Mouse (Mus musculus) forebrain, embryonic 13.5 days (tissue): ENCODE data around the gene Bsg. TPM values are rescaled to one million over a fixed set of nuclear protein-coding genes. Genes with fewer than 3 reads are reported as not detected.
A peak's percentile ranks its signal among the peaks of the same experiment; 100 is the strongest.

ENCODE experiments used
- ATAC-seq: fragments of 200-750 bp; cut with Nextera tagmentation; 2 replicates; pipeline ENCODE4 v1.8.0; 2017
- H3K27ac ChIP-seq: fragments of 300-500 bp; sonication (generic); 2 replicates; pipeline ENCODE4 v1.5.1; 2015; ENCODE audit warnings: inconsistent platforms, mild to moderate bottlenecking, moderate library complexity
- H3K27me3 ChIP-seq: fragments of 300-500 bp; sonication (generic); 2 replicates; pipeline ENCODE4 v1.6.1; 2015; ENCODE audit warnings: mild to moderate bottlenecking, inconsistent platforms
- H3K36me3 ChIP-seq: fragments of 300-500 bp; sonication (generic); 2 replicates; pipeline ENCODE4 v1.6.1; 2015; ENCODE audit warnings: mild to moderate bottlenecking, inconsistent platforms; ENCODE audit not compliant: poor library complexity, severe bottlenecking
- H3K4me1 ChIP-seq: fragments of 300-500 bp; sonication (generic); 2 replicates; pipeline ENCODE4 v1.6.1; 2015; ENCODE audit warnings: inconsistent platforms
- H3K4me2 ChIP-seq: fragments of 300-500 bp; sonication (generic); 2 replicates; pipeline ENCODE4 v1.6.1; 2015; ENCODE audit warnings: inconsistent platforms, mild to moderate bottlenecking, moderate library complexity
- H3K4me3 ChIP-seq: fragments of 300-500 bp; sonication (generic); 2 replicates; pipeline ENCODE4 v1.5.1; 2015; ENCODE audit warnings: mild to moderate bottlenecking, inconsistent platforms
- H3K9ac ChIP-seq: fragments of 300-500 bp; sonication (generic); 2 replicates; pipeline ENCODE4 v1.6.1; 2015; ENCODE audit warnings: mild to moderate bottlenecking, inconsistent platforms
- H3K9me3 ChIP-seq: fragments of 300-500 bp; sonication (generic); replicated peaks from 2 replicates; pipeline ENCODE4 v1.6.1; 2016; ENCODE audit warnings: inconsistent platforms
- WGBS: fragments of 180-500 bp; shearing (Covaris S2); methylation state at CpG from one replicate; pipeline ENCODE4 v1.1.7; 2015; 5-methylcytosine and 5-hydroxymethylcytosine counted together
- polyA plus RNA-seq: library from polyadenylated mRNA; unstranded; fragments of >200 nt; fragmentation: Nextera tagmentation; extraction: Ambion mirVana; gene quantifications from 2 replicates; pipeline ENCODE4 v1.2.1, GENCODE M21; 2015

Bsg gene
- polyA plus RNA-seq, 1 experiment from 2014 or later: 489 TPM

DNA sequence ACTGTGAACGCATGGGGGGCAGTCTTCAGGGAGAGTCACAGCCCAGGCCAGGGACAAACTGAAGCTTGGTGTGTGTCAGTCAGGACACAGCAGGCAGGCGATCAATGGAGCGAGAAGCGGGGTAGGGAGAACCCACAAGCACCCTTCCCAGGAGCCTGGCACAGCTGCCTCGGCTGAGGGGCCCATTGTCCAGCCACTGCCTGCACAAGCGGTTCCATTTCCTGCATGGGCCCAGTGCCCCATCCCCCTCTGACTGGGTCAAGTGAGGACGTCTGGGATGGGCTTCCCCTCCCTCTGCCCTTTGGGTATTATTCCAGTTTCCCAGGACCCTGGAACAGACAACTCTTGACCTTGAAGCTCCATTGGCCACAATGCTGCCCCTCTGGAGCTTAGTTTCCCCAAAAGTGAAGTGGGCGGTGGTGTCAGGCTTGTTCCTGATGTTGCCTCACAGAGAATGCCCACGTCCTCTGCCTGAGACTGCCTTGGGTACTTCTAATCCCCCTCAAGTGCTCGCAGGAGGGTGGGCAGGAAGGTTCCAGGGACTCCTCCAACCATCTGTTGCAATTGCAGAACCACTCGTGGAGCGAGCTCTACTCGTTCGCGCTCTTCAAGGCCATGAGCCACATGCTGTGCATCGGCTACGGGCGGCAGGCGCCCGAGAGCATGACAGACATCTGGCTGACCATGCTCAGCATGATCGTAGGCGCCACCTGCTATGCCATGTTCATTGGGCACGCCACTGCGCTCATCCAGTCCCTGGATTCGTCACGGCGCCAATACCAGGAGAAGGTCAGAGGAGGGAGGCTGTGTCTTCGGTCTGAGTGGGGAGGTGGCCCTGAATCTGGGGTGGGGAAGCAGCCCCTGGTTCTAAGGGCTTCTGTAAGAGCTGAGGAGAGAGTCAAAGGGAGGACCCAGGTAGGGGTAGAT lies 24.3 kb downstream of the Bsg start:
- Histone ChIP-seq H3K4me3 (no peak overlapping the region), H3K9ac (no peak overlapping the region), H3K36me3 (peaks cover 10% of the 10 kb centered on the region), H3K27me3 (no peaks in the 10 kb centered on the region), H3K4me2 (no peak overlapping the region), H3K4me1 (0 out of 2 replicates have a peak, but pooled peaks cover 5% of the 10 kb centered on the region), H3K27ac (no peak overlapping the region), H3K9me3 (no peaks in the 10 kb centered on the region)
- WGBS: 75% methylated on average over 28 of the region's 28 CpGs
- ATAC-seq: no peak

DNA sequence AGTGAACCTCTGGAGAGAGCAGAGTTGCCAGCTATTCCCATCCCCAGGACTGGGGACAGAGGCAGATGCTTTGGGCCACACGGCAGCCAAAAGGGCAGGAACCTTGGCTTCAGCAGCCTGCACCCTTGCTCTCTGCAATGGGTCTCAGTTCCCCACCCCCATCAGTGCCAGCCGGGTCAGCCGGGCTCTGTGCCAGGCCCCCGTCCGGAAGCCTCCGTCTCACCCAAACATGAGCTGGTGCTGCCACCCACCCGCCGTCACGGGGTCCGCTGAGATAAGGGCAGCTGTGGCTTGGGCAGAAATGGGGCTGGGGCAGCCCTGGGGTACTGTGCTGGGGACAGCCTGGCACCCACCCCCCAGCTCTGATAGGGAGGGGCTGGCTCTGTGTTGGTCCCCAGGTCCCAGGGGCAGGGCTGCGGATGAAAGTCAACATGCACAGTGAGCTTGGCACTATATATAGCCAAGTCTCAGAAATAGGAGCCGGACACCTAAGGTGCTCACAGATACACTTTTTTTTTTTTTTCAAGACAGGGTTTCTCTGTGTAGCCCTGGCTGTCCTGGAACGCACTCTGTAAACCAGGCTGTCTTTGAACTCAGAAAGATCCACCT lies 25.2 kb downstream of the Bsg start:
- WGBS: 84% methylated on average over 13 of the region's 13 CpGs
- Histone ChIP-seq H3K4me1 (0 out of 2 replicates have a peak, but pooled peaks cover 5% of the 10 kb centered on the region), H3K4me2 (no peak overlapping the region), H3K9me3 (no peaks in the 10 kb centered on the region), H3K27ac (no peak overlapping the region), H3K9ac (no peak overlapping the region), H3K27me3 (no peaks in the 10 kb centered on the region), H3K36me3 (peaks cover 18% of the 10 kb centered on the region), H3K4me3 (no peak overlapping the region)
- ATAC-seq: 0 out of 2 replicates have a peak, but pooled peaks have one; percentile 31

DNA sequence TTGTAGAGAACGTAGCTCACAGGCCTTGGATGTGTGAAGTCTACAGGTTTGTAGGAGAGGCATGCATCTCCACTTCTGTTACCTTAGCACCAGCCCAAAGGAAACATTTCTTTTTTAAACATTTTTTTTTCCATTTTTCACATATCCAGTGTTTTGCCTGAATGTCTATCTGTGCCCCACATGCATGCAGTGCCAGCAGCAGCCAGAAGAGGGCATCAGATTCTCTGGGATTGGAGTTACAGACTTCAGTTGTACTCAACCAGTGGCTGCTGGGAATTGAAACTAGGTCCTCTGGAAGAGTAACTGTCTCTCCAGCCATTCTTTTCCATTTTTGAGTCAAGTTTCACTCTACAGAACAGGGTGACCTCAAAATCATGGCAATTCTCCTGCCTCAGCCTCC lies 28.2 kb downstream of the Bsg start:
- Histone ChIP-seq H3K4me1 (0 out of 2 replicates have a peak, but pooled peaks cover 8% of the 10 kb centered on the region), H3K9me3 (0 out of 2 replicates have a peak, but pooled peaks cover 2% of the 10 kb centered on the region), H3K27ac (no peak overlapping the region), H3K36me3 (peaks cover 49% of the 10 kb centered on the region), H3K9ac (no peak overlapping the region), H3K4me3 (no peak overlapping the region), H3K4me2 (no peak overlapping the region), H3K27me3 (peaks cover 19% of the 10 kb centered on the region)
- 87% methylated on average over 1 of the region's 1 CpGs for WGBS
- no peak for ATAC-seq

DNA sequence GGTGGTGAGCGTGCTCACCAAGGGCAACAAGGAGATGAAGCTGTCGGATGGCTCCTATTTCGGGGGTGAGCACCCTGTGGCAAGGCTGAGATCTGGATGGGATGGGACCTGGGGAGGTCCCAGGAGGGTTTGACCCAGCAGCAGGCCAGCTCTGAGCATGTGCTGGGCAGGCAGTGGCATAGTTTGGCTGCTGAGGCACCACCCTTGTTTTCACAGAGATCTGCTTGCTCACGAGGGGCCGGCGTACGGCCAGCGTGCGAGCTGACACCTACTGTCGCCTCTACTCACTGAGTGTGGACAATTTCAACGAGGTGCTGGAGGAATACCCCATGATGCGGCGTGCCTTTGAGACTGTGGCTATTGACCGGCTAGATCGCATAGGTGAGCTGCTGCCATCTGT lies 29.6 kb downstream of the Bsg start:
- peaks cover 19% of the 10 kb centered on the region for H3K27me3 ChIP-seq
- peaks cover 13% of the 10 kb centered on the region for H3K9me3 ChIP-seq
- H3K4me1 ChIP-seq: 0 out of 2 replicates have a peak, but pooled peaks cover 8% of the 10 kb centered on the region
- ATAC-seq: no peak
- H3K36me3 ChIP-seq: peaks cover 62% of the 10 kb centered on the region
- no peak overlapping the region for H3K4me3 ChIP-seq
- H3K9ac ChIP-seq: no peak overlapping the region
- H3K27ac ChIP-seq: no peak overlapping the region
- H3K4me2 ChIP-seq: no peak overlapping the region
- WGBS: 97% methylated on average over 15 of the region's 15 CpGs

DNA sequence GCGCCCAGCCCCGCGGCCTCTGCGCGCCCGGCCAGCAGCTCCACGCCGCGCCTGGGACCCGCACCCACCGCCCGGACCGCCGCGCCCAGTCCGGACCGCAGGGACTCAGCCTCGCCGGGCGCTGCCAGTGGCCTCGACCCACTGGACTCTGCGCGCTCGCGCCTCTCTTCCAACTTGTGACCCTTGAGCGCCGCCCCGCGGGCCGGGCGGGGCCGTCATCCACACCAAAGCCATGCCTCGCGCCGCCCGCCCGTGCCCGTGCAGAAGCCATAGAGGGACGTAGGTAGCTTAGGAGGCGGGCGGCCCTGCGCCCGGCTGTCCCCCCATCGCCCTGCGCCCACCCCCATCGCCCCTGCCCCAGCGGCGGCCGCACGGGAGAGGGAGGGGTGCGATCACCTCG lies 31.1 kb downstream of the Bsg start:
- peaks cover 77% of the 10 kb centered on the region for H3K36me3 ChIP-seq
- peaks cover 28% of the 10 kb centered on the region for H3K9me3 ChIP-seq
- H3K27me3 ChIP-seq: peaks cover 19% of the 10 kb centered on the region
- H3K27ac ChIP-seq: no peak overlapping the region
- 29% methylated on average over 48 of the region's 52 CpGs for WGBS
- H3K4me3 ChIP-seq: no peak overlapping the region
- 0 out of 2 replicates have a peak overlapping the region, but pooled peaks have one; percentile 5 for H3K4me2 ChIP-seq
- ATAC-seq: no peak
- H3K4me1 ChIP-seq: 0 out of 2 replicates have a peak, but pooled peaks cover 3% of the 10 kb centered on the region
- no peak overlapping the region for H3K9ac ChIP-seq

DNA sequence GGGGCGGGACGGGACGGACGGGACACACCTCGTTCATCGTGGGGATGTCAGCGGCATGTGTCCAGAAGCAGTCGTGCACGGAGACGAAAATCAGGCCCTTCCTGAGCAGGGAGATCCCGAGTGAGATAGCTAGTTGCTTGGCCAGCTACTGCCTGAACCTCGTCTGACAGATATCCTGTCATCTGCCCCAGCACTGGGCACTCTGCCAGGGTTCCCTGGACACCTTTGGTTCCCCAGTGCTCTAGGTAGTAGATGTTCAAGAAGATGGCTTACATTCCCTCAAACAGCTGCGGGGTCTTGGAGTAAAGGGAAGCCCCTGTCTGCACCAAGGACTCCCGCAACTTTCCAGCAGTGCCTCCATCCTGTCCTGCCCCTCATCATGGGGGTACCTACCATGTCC lies 32.4 kb downstream of the Bsg start:
- Histone ChIP-seq H3K9ac (no peak overlapping the region), H3K27me3 (peaks cover 19% of the 10 kb centered on the region), H3K4me2 (no peak overlapping the region), H3K9me3 (peaks cover 32% of the 10 kb centered on the region), H3K4me3 (no peak overlapping the region), H3K36me3 (peaks cover 91% of the 10 kb centered on the region), H3K4me1 (0 out of 2 replicates have a peak, but pooled peaks cover 3% of the 10 kb centered on the region), H3K27ac (no peak overlapping the region)
- no peak for ATAC-seq
- 93% methylated on average over 14 of the region's 14 CpGs for WGBS

DNA sequence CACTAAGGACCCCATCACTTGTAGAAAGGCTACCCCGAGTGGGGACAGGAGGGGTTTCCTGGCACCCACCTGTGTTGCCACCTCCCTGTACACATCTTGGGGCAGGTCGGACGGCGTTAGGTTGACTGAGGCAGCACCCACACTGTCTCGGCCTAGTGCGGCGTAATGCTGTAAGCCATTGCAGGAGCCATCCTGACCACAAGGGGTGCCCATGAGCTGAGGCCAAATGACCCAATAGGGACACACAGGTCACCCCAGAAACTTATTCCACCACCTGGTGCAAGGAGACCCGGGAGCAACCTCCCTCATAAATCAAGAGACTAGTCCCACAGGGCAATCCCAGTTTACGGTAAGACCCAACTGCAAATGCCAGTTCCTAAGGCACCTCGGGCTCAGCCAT lies 34.0 kb downstream of the Bsg start:
- Histone ChIP-seq H3K4me2 (no peak overlapping the region), H3K9ac (no peak overlapping the region), H3K9me3 (peaks cover 32% of the 10 kb centered on the region), H3K4me1 (0 out of 2 replicates have a peak, but pooled peaks cover 3% of the 10 kb centered on the region), H3K4me3 (no peak overlapping the region), H3K27me3 (peaks cover 19% of the 10 kb centered on the region), H3K27ac (no peak overlapping the region), H3K36me3 (peaks cover 98% of the 10 kb centered on the region)
- WGBS: 85% methylated on average over 10 of the region's 10 CpGs
- no peak for ATAC-seq

DNA sequence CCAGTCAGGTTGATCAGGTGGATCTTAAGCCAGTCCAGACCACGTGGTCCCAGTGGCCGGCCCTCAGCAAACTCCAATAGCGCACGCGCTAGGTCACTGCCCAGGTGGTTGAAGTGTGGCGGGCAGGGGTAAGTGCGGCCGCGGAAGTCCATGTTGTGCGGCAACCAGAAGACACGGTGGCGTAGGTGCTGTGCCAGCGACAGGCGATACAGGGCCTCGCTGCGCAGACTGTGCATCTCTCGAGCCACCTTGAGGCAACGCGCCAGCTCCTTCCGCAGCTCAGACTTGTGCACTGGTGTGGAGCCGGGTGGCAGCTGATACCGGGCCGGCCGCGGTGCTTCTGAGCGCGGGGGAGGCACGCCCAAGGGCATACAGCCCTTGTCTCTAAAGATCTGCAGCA lies 34.9 kb downstream of the Bsg start:
- WGBS: 96% methylated on average over 28 of the region's 28 CpGs
- H3K4me3 ChIP-seq: no peak overlapping the region
- peaks cover 32% of the 10 kb centered on the region for H3K9me3 ChIP-seq
- 0 out of 2 replicates have a peak, but pooled peaks cover 3% of the 10 kb centered on the region for H3K4me1 ChIP-seq
- ATAC-seq: no peak
- H3K27me3 ChIP-seq: peaks cover 19% of the 10 kb centered on the region
- peaks cover 98% of the 10 kb centered on the region for H3K36me3 ChIP-seq
- no peak overlapping the region for H3K27ac ChIP-seq
- H3K4me2 ChIP-seq: no peak overlapping the region
- no peak overlapping the region for H3K9ac ChIP-seq

DNA sequence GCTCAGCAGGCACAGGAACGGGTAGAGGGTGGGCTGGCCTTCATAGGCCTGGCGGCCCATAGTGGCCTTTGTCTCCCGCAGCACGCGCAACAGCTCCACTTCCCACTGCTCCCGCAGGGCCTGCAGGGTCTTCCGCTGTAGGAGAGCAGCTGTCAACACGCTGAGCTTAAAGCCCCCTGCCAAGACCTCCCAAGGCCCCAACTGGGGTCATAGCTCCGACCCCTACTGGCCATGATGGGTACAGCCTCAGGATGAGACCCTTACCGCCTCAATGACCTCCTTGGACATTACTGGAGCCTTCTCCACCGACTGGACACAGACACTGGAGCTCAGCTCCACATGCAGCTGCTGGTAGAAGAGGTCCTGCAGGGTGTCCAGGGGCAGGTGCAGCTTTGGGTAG lies 36.6 kb downstream of the Bsg start:
- Histone ChIP-seq H3K4me2 (no peak overlapping the region), H3K9me3 (peaks cover 29% of the 10 kb centered on the region), H3K27me3 (peaks cover 7% of the 10 kb centered on the region), H3K4me3 (no peak overlapping the region), H3K9ac (no peak overlapping the region), H3K4me1 (peaks cover 8% of the 10 kb centered on the region), H3K36me3 (peaks cover 87% of the 10 kb centered on the region), H3K27ac (no peak overlapping the region)
- WGBS: 64% methylated on average over 11 of the region's 11 CpGs
- no peak for ATAC-seq

DNA sequence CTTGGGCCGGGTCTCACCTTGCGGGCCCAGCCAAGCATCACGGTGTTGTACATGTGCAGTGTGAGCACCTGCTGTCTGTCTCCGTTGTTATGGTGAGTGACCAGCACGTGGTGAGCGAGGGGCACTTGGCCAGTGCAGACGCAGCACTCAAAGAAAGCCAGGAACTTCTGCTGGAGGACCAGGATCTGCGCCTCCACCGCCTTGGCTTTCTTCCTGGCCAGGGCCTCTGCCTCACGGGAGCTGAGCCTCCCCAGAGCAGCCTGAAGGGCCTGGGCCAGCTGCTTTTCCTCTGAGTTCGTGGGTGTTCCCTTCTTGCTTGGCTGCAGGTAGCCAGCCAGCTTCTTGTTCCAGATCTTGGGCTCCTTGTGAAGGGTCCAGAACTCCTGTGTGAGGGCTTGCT lies 38.9 kb downstream of the Bsg start:
- no peak overlapping the region for H3K27ac ChIP-seq
- H3K9me3 ChIP-seq: peaks cover 24% of the 10 kb centered on the region
- H3K9ac ChIP-seq: no peak overlapping the region
- 90% methylated on average over 11 of the region's 11 CpGs for whole genome bisulfite sequencing
- H3K27me3 ChIP-seq: no peaks in the 10 kb centered on the region
- no peak for ATAC-seq
- peaks cover 64% of the 10 kb centered on the region for H3K36me3 ChIP-seq
- H3K4me2 ChIP-seq: no peak overlapping the region
- peaks cover 12% of the 10 kb centered on the region for H3K4me1 ChIP-seq
- H3K4me3 ChIP-seq: no peak overlapping the region

DNA sequence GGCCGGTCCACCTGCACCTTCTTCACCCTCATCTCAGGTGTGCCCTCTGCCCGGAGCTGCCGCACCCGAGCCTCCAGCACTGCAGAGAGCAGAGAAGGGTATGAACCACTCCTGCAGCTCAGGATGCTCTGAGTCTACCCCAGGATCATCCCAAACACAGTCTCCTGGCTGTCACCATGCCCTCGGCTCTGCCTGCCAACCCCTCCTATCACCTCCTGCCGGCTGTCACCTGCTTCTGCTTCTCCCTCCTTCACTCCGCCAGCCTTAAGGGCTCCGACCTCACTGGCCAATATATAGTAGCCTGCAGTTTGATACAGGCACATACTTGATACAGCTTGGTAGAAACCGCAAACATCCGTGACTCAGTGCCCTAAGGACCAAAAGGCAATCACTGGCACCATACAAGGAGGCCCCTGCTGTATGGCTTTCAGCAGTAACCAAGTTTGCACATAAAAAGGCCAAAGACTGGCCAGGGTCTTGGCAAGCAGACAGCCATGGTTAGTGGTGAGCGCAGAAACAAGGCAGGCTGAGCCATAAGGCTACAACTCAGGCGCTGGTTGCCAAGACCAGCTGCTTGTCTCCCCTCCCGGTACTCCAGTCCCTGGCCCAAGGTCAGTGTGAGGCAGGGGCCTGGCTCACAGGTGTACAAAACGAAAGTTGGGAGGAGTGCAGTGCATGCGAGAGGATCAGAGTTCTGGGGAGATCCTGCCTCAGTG lies 39.5 kb downstream of the Bsg start:
- H3K27ac ChIP-seq: no peak overlapping the region
- peaks cover 19% of the 10 kb centered on the region for H3K9me3 ChIP-seq
- no peak overlapping the region for H3K9ac ChIP-seq
- H3K4me3 ChIP-seq: no peak overlapping the region
- H3K4me1 ChIP-seq: peaks cover 12% of the 10 kb centered on the region
- ATAC-seq: no peak
- H3K36me3 ChIP-seq: peaks cover 57% of the 10 kb centered on the region
- no peaks in the 10 kb centered on the region for H3K27me3 ChIP-seq
- WGBS: 91% methylated on average over 15 of the region's 15 CpGs
- H3K4me2 ChIP-seq: no peak overlapping the region

DNA sequence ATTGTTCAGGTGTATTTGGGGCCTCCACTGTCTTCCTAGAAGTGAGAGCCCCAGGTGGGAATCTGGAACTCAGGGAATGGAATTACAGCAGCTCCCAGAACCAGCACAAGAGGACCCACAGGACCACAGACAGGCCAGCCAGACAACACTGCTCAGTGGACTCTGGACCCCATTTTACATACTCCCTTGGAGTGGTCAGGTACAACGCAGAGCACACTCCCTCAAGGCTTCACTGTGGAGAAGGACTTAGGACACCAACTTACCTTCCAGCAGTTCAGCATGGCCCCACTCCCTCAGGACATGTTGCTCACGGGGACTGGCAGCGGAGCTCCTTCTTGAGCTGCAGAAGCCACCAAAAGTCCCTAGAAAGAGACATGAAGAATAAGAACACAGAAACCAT lies 41.1 kb downstream of the Bsg start:
- Histone ChIP-seq H3K9ac (peak overlapping the region; percentile 71), H3K9me3 (peaks cover 3% of the 10 kb centered on the region; the same call in 1 of the 2 replicates), H3K4me1 (peaks cover 12% of the 10 kb centered on the region), H3K27me3 (no peaks in the 10 kb centered on the region), H3K4me3 (peak overlapping the region; percentile 63), H3K27ac (no peak overlapping the region), H3K4me2 (peak overlapping the region; percentile 80), H3K36me3 (peaks cover 41% of the 10 kb centered on the region)
- ATAC-seq: no peak
- WGBS: 88% methylated on average over 3 of the region's 3 CpGs
